Mouse (Mus musculus) megakaryocyte, embryonic 14.5 days (primary cell): ENCODE measurements at regions not wholly inside any gene's neighbourhood (a gene's known extent, or its start where the extent isn't known, plus 50 kb on each side); places are given as distances from the start of the nearest gene placed in this dataset.

Experiments
- H3K27me3 ChIP-seq: replicated peaks from 2 replicates; pipeline ENCODE3; 2012; ENCODE audit warnings: inconsistent platforms
- H3K36me3 ChIP-seq: replicated peaks from 2 replicates; pipeline ENCODE3; 2012; ENCODE audit warnings: low read length, inconsistent platforms, mixed read lengths
- H3K4me1 ChIP-seq: 2 replicates; pipeline ENCODE4 v1.6.1; 2012; ENCODE audit warnings: inconsistent platforms
- H3K4me3 ChIP-seq: replicated peaks from 2 replicates; pipeline ENCODE3; 2012; ENCODE audit warnings: moderate library complexity, mild to moderate bottlenecking, inconsistent platforms
- H3K9me3 ChIP-seq: 2 replicates; pipeline ENCODE4 v1.6.1; 2012; ENCODE audit warnings: inconsistent platforms
- FLI1 ChIP-seq: IDR thresholded peaks from 2 replicates; pipeline ENCODE4 v1.6.1; 2012; ENCODE audit warnings: low read length, inconsistent platforms, mixed read lengths
- GATA1 ChIP-seq: IDR thresholded peaks from 3 replicates; pipeline ENCODE4 v1.6.1; 2012; ENCODE audit warnings: mixed read lengths, low read length, inconsistent platforms, borderline replicate concordance

DNA sequence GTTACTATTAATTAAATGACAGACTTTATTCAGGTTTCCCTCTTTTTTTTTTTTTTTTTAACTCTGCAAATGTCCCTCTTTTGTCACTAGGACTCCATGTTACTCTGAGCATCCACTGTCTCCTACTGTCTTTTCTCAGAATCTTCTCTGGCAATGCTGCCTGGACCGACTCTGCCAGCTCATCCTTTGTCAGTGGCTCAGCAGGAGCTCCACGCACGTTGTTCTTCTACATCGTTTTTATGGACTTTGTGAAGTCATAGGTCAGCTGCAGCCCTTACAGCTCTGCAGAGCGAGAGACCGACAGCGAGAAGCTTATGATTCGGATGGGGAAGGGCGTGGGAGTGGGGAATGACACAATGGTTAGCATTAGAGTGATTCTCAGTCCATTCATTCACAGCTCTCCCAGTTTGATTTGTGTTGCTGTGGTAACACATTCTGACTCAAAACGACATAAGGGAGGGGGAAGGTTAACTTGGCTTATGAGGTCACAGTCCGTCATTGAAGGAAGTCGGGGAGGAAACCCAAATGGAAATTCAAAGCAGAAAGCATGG lies 300.1 kb upstream of the Kazn start:
- H3K36me3 ChIP-seq, result no peaks in the 10 kb centered on the region
- H3K4me3 ChIP-seq, result no peak overlapping the region
- no peaks in the 10 kb centered on the region for H3K4me1 ChIP-seq
- TF ChIP-seq GATA1, result no peak
- no peak for TF ChIP-seq FLI1
- no peaks in the 10 kb centered on the region for H3K27me3 ChIP-seq
- H3K9me3 ChIP-seq, result peaks cover 45% of the 10 kb centered on the region

DNA sequence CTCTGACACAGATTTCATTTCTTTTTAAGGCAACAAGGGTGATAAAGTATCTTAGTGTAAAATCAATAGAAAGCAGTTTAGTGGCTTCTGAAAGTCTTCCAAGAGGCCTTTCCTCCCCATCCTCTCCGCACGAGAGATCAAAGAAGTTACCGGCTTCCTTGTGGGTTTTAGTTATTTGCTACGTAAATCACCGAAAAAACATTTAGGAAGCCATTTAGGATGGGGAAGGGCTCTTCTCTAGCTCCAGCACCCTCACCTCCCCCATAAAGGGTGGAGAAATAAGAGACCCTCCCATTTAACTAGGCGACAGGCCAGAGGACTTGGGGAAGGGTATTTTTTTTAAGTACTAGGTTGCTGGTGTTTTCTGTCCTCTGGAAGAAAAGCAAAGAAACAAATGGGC lies 287.9 kb upstream of the Kazn start:
- no peak for TF ChIP-seq GATA1
- no peak for TF ChIP-seq FLI1

DNA sequence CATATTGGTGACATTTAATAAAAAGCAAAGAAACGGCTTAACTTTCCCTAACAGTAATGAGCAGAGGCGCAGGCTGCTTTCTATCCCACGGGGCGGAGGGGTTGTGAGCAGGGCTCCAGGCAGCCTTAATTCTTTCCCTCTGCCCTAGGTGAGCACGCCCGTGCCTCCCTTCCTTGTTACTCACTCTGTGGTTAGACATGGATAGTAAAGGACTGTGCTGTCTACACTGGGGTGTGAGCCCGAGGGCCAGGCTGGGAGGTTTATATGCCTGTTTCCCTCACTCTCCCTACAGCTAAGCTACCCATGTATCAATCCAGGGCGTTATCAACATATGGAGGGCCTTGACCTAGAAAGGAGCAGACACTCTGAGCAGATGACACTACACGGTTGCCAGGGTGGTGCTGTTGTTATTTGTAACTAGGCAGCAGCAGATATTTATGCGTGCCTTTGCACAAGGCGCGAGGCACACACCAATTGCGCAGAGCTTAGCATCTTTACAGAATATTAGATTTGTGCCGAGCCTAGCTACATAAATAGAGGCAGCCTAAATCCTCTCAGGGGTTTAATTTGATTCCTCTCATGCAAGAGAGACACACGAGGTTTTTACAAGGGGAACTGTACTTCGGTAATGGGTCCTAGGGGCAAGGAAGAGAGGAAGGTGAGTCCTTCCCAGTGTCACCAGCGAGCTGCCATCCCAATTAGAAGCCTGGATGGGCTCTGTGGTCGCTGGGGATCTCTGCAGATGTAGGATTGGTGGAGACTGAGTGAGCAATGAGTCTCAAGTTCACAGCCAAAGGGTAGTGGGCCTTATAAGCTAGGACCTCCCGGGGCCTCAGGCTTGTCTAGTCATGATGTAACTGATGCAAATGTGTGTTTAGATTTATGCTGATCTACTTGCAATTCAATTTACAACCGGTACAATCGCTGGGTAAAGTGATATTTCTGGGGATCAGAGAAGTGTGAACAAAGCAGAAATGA lies 278.6 kb upstream of the Kazn start:
- Histone ChIP-seq H3K27me3 (no peaks in the 10 kb centered on the region), H3K4me3 (no peak overlapping the region), H3K36me3 (no peaks in the 10 kb centered on the region), H3K4me1 (no peaks in the 10 kb centered on the region), H3K9me3 (peaks cover 80% of the 10 kb centered on the region)
- no peak for TF ChIP-seq GATA1
- no peak for TF ChIP-seq FLI1

More for the DNA sequence above, 287.9 kb upstream of the Kazn start:
- Histone ChIP-seq H3K27me3 (no peaks in the 10 kb centered on the region), H3K4me3 (no peak overlapping the region), H3K4me1 (no peaks in the 10 kb centered on the region), H3K36me3 (no peaks in the 10 kb centered on the region), H3K9me3 (peaks cover 50% of the 10 kb centered on the region)

DNA sequence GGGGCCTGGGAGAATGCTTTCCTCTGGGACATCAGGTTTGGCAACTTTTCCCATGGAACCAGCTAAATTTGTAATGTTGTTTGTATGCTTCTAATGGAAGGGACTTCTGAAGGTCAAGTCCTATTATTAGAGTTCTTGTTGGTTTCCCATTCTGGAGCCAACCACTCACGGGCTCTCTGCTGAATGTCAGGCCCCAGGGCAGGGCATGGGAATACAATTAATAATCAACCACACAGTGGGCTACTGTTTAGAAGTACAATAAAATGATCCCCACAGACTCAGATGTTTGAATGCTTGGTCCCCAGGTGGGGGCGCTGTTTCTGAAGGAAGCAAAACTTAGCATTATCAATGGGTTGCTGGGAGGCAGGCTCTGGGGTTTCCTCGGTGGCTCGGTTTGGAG lies 275.6 kb upstream of the Kazn start:
- no peak for TF ChIP-seq FLI1
- TF ChIP-seq GATA1, result no peak
- H3K9me3 ChIP-seq, result peaks cover 79% of the 10 kb centered on the region
- H3K36me3 ChIP-seq, result no peaks in the 10 kb centered on the region
- no peaks in the 10 kb centered on the region for H3K27me3 ChIP-seq
- H3K4me1 ChIP-seq, result no peaks in the 10 kb centered on the region
- no peak overlapping the region for H3K4me3 ChIP-seq

DNA sequence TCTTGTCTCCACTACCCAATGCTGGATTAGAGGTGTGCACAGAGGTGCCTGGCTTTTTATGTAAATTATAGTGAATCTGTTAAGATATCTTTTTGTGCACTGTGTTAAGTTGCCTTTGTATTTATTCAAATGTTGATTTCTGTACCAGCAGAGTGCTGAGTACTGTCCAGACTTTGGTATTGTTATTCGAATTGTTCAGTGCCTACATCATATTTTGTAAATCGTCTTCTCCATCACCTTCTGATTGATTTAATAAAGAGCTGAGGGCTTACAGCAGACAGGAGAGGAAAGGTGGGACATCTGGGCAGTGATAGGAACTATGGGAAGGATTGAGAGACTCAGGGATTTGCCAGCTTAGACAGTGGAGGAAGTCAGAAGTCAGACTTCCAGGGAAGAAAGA lies 270.2 kb upstream of the Kazn start:
- Histone ChIP-seq H3K27me3 (no peaks in the 10 kb centered on the region), H3K4me3 (no peak overlapping the region), H3K4me1 (no peaks in the 10 kb centered on the region), H3K36me3 (no peaks in the 10 kb centered on the region), H3K9me3 (peaks cover 47% of the 10 kb centered on the region)
- TF ChIP-seq GATA1 (no peak), FLI1 (no peak)

DNA sequence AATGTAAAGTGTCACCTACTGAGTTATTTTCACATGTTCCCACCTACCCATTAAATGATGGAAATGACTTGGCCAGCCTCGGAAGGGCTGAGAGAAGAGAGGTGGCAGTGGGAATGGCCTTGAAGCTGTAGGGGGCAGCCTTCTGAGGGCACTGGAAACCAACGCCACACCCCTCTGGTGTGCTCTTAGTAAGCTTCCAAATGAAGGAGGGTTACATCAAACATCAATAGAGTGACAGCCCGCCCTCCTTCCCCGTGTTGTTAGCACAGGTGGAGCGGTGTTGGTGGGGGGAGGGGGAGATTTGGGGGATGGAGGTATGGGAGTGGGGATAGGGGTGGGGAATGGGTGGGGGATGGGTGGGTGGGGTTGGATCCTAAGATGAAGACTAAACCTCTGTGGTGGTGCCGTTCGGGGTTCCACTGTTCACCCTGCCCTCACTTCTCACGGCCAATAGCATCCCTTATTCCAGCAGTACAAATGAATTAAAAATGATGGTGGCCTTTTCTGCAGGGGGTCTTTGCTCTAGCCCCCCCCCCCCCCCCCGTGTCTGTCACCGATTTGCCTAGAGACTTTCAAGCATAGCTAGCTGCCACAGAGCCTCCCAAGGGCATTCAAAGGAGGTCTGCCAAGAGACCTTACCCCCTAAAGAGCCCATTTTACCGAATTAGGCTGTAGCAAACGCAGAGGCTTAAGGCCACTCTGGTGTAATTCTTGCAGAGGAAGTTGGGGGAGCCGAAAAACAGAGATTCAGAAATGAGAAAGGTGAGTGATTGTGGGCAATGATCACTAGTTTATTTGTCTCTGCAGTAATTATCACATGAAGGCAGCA lies 267.4 kb upstream of the Kazn start:
- Histone ChIP-seq H3K36me3 (no peaks in the 10 kb centered on the region), H3K9me3 (peaks cover 33% of the 10 kb centered on the region), H3K27me3 (no peaks in the 10 kb centered on the region), H3K4me3 (no peak overlapping the region), H3K4me1 (no peaks in the 10 kb centered on the region)
- TF ChIP-seq FLI1, result no peak
- no peak for TF ChIP-seq GATA1

DNA sequence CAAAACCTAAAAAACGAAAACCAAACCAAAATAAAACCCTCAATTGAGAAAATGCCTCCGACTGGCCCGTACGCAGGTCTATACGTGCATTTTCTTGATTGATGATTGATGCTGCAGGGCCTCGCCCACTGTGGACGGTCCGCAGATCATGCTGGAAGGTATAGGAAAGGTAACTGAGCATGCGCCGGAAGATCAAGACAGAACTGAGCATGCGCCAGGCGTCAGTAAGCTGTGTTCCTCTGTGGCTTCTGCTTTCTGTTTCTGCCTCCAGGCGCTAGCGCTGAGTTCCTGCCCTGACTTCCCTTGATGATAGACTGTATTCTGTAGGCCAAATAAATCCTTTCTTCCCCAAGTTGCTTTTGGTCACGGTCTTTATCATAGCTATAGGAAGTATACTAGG lies 264.6 kb upstream of the Kazn start:
- H3K36me3 ChIP-seq, result no peaks in the 10 kb centered on the region
- H3K4me3 ChIP-seq, result peak overlapping the region; percentile 39
- peaks cover 35% of the 10 kb centered on the region for H3K9me3 ChIP-seq
- H3K4me1 ChIP-seq, result no peaks in the 10 kb centered on the region
- TF ChIP-seq FLI1, result no peak
- TF ChIP-seq GATA1, result no peak
- H3K27me3 ChIP-seq, result no peaks in the 10 kb centered on the region

DNA sequence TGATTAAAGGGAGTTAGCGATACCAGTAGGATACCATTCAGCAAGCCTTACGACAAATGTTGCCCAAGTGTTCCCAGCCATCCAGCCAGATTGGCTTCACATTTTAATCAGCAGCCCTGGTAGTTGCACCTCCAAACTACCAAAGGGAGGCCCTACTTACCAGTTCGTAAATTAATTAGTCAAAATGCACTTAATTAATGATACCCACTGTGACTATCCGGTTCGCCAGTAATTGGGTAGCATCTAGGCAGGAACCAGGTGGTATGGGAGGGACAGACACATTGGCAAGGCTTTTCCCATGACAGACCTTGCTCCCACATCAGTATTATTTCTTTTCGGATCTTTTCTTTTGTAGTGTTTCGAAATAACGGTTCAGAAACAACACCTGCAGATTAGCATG lies 262.0 kb upstream of the Kazn start:
- no peak overlapping the region for H3K4me3 ChIP-seq
- H3K4me1 ChIP-seq, result no peaks in the 10 kb centered on the region
- no peaks in the 10 kb centered on the region for H3K36me3 ChIP-seq
- peaks cover 40% of the 10 kb centered on the region for H3K9me3 ChIP-seq
- H3K27me3 ChIP-seq, result no peaks in the 10 kb centered on the region
- TF ChIP-seq GATA1 (no peak), FLI1 (no peak)

DNA sequence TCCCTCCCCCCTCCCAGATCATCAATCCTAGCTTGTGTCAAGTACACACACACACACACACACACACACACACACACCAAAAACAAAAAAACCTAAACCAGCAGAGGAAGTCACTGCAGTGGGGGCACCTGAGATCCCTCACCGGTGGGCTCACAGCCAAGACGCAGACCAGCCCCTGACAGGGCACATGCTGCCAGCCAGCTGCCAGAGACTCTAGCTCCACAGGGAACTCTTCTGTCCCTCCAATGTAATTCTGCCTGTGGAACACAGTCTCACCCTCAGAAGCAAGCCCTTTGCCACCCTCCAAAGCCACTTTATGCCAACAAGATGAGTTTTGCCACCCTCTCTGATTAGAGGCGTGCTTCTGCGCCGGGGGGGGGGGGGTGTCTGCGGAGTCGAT lies 261.3 kb upstream of the Kazn start:
- Histone ChIP-seq H3K9me3 (peaks cover 46% of the 10 kb centered on the region), H3K27me3 (no peaks in the 10 kb centered on the region), H3K4me3 (no peak overlapping the region), H3K4me1 (no peaks in the 10 kb centered on the region), H3K36me3 (no peaks in the 10 kb centered on the region)
- no peak for TF ChIP-seq FLI1
- no peak for TF ChIP-seq GATA1

DNA sequence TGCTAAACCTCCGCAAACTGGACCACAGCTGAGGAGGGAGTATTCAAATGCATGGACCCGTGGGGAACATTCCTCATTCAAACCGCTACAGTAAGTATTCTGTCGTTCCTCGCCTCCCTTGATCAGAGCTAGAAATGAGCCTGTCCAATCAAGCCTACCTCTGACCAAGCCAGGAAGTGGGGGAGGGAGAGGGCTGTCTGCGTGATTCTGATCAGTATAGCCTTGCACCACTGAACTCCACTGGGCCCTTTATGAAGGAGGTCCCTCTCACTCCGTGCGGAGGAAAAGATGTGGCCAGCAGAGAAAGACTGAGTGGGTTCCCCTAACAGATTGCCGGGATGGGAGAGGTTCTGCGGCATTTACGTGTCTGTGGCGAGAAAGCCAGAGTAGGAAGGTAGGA lies 257.4 kb upstream of the Kazn start:
- TF ChIP-seq GATA1, result no peak
- TF ChIP-seq FLI1, result no peak
- peaks cover 66% of the 10 kb centered on the region for H3K9me3 ChIP-seq
- H3K36me3 ChIP-seq, result no peaks in the 10 kb centered on the region
- no peak overlapping the region for H3K4me3 ChIP-seq
- no peaks in the 10 kb centered on the region for H3K27me3 ChIP-seq
- H3K4me1 ChIP-seq, result no peaks in the 10 kb centered on the region
